Mouse (Mus musculus) heart, embryonic 14.5 days (tissue): Measurements from ENCODE around the gene Ntn5. TPM values are rescaled to one million over a fixed set of nuclear protein-coding genes. Genes with fewer than 3 reads are reported as not detected.

Experiments used
- ATAC-seq: fragments of 200-750 bp; cut with Nextera tagmentation; 2 replicates; pipeline ENCODE4 v1.8.0; 2017; ENCODE audit warnings: low read depth, moderate TSS enrichment; ENCODE audit not compliant: insufficient number of reproducible peaks, insufficient read depth, low FRiP score
- H3K27ac ChIP-seq, 2 experiments: fragments of 200-500 bp in 1 of 2; fragments of 300-500 bp in 1 of 2; sonication (generic) in 1 of 2; replicated peaks in 1 of 2; 2 replicates each; pipeline ENCODE4 v1.5.1; 2012 to 2014; ENCODE audit warnings: low read depth in 2 of 2, low read length in 2 of 2, control low read depth in 1 of 2, mild to moderate bottlenecking in 1 of 2, mixed read lengths in 1 of 2; ENCODE audit not compliant: control insufficient read depth in 1 of 2, insufficient read depth in 1 of 2
- H3K27me3 ChIP-seq: fragments of 300-500 bp; sonication (generic); 2 replicates; pipeline ENCODE4 v1.6.1; 2014; ENCODE audit warnings: mild to moderate bottlenecking, low read length, control low read depth; ENCODE audit not compliant: control insufficient read depth, insufficient read depth
- H3K36me3 ChIP-seq: fragments of 300-500 bp; sonication (generic); 2 replicates; pipeline ENCODE4 v1.6.1; 2014; ENCODE audit warnings: mild to moderate bottlenecking, control low read depth, low read length, mixed read lengths; ENCODE audit not compliant: control insufficient read depth, insufficient read depth
- H3K4me1 ChIP-seq, 2 experiments: fragments of 200-500 bp in 1 of 2; fragments of 300-500 bp in 1 of 2; sonication (generic) in 1 of 2; 2 replicates each; pipeline ENCODE4 v1.6.1; 2012 to 2014; ENCODE audit warnings: low read length in 2 of 2, control low read depth in 1 of 2, mixed read lengths in 1 of 2; ENCODE audit not compliant: control insufficient read depth in 2 of 2, insufficient read depth in 2 of 2
- H3K4me2 ChIP-seq: fragments of 300-500 bp; sonication (generic); 2 replicates; pipeline ENCODE4 v1.6.1; 2014; ENCODE audit warnings: mild to moderate bottlenecking, low read length
- H3K4me3 ChIP-seq, 2 experiments: fragments of 200-500 bp in 1 of 2; fragments of 300-500 bp in 1 of 2; sonication (generic) in 1 of 2; 2 replicates each; pipeline ENCODE4 v1.5.1; 2012 to 2014; ENCODE audit warnings: low read length in 2 of 2, mild to moderate bottlenecking in 2 of 2, control low read depth in 1 of 2, low read depth in 1 of 2, moderate library complexity in 1 of 2; ENCODE audit not compliant: control insufficient read depth in 1 of 2, insufficient read depth in 1 of 2
- H3K9ac ChIP-seq: fragments of 300-500 bp; sonication (generic); 2 replicates; pipeline ENCODE4 v1.6.1; 2014; ENCODE audit warnings: mild to moderate bottlenecking, low read length
- H3K9me3 ChIP-seq: fragments of 300-500 bp; sonication (generic); 2 replicates; pipeline ENCODE4 v1.6.1; 2016; ENCODE audit warnings: low read length, control low read depth; ENCODE audit not compliant: control insufficient read depth
- WGBS: fragments of 180-500 bp; shearing (Covaris S2); extraction: QIAGEN DNeasy Blood & Tissue Kit; methylation state at CpG from one replicate; pipeline ENCODE4 v1.1.7; 2014; 5-methylcytosine and 5-hydroxymethylcytosine counted together
- polyA plus RNA-seq: library from polyadenylated mRNA; unstranded; fragments of >200 nt; fragmentation: Nextera tagmentation; extraction: Ambion mirVana; gene quantifications from 2 replicates; pipeline ENCODE4 v1.2.1, GENCODE M21; 2014

Ntn5 gene
- not detected in 2 replicates for polyA plus RNA-seq

- Histone ChIP-seq H3K4me1 (peaks cover 5 to 15% of the 10 kb centered on the region in 2 experiments), H3K36me3 (no peaks in the 10 kb centered on the region), H3K27ac (no peak within 1 kb of the TSS), H3K9ac (no peak within 1 kb of the TSS), H3K27me3 (no peaks in the 10 kb centered on the region), H3K4me3 (no peak within 1 kb of the TSS), H3K4me2 (no peak within 1 kb of the TSS), H3K9me3 (no peaks in the 10 kb centered on the region)
- WGBS: 73% methylated on average over 7 of the region's 7 CpGs
- ATAC-seq: no peak
These were observed at the start of gene Ntn5 for GRCm38 (mm10) chr7:45683396-45684050. Gene Ntn5 (plus strand): TSS chr7:45684022.

- H3K27ac ChIP-seq: peak overlapping the region; percentile 65 to 77
These were observed 48.7 kb upstream of the Ntn5 start for GRCm38 (mm10) chr7:45634946-45635681.

DNA sequence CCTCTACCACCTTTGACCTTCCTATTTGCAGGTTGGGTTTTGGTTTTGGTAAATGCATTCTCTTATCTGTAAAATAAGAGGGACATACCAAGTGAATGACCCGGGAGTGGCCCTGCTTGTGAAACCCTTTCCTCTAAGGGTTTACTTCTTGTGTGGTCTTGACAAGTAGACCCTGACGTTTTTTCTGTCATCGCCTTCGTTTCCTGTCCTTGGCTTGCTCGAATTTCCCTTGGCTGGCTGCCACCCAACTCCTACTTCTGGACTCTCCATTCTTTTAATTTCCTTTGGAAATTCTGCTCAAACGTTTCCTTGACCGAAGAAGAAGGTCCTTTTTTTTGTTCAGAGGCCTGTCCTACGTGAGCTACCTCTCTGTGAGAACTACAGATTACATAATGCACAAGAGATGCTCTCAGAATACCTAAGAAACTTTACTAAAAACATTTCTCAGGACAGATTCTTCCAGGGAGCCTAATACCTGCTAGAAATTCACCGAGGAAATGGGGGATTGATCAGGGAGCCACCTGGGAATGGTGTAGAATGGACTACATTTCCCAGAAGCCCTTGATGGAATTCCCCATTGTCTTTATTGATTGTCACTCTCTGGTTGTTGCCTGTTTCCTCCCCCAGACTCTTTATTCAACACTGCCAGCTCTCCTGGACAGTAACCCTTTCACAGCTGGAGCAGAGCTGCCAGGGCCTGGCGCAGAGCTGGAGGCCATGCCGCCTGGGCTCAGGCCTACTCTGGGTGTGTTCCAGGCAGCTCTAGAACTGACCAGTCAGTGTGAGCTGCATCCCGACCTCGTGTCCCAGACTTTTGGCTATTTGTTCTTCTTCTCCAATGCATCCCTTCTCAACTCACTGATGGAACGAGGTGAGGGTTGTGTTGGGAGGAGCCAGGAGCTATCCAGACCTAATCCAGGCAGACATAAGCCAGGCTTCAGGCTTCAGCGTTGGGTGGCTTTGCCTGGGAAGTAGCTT is 47.8 kb upstream of the Ntn5 start:
- H3K27me3 ChIP-seq: no peaks in the 10 kb centered on the region
- ATAC-seq: no peak; the same call in 1 of the 2 replicates
- H3K4me3 ChIP-seq: no peak overlapping the region
- H3K4me2 ChIP-seq: no peak overlapping the region
- WGBS: 59% methylated on average over 15 of the region's 15 CpGs
- no peaks in the 10 kb centered on the region for H3K9me3 ChIP-seq
- peak overlapping the region; percentile 71 to 77 for H3K27ac ChIP-seq
- H3K36me3 ChIP-seq: peaks cover 24% of the 10 kb centered on the region
- H3K4me1 ChIP-seq: peaks cover 34 to 43% of the 10 kb centered on the region in 2 experiments
- H3K9ac ChIP-seq: no peak overlapping the region

More at GRCm38 (mm10) chr7:45634946-45635681, 48.7 kb upstream of the Ntn5 start:
- Histone ChIP-seq H3K9me3 (no peaks in the 10 kb centered on the region), H3K27me3 (no peaks in the 10 kb centered on the region), H3K9ac (no peak overlapping the region), H3K4me3 (no peak overlapping the region), H3K4me2 (no peak overlapping the region), H3K36me3 (peaks cover 24% of the 10 kb centered on the region), H3K4me1 (peaks cover 28 to 36% of the 10 kb centered on the region in 2 experiments)
- WGBS: 65% methylated on average over 11 of the region's 11 CpGs
- peak; percentile 3; the same call in 1 of the 2 replicates for ATAC-seq

DNA sequence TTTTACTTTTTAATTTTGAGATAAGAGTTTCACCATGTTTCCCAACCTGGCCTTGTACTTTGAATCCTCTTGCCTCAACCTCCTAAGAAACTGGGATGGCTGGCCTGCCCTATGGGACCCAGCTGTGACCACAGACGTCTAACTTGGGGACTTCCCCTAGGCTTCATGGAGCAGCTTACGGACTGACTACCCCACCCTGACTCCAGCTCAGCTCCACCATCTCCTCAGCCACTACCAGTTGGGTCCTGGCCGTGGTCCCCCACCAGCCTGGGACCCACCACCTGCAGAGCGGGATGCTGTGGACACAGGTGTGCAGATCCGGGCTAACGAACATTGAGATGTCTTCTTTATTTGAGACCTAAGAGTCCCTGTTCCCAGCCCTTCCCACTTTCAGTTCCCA is 46.1 kb upstream of the Ntn5 start:
- no peak for ATAC-seq
- H3K36me3 ChIP-seq: peaks cover 24% of the 10 kb centered on the region
- peaks cover 48 to 53% of the 10 kb centered on the region in 2 experiments for H3K4me1 ChIP-seq
- 93% methylated on average over 6 of the region's 6 CpGs for WGBS
- no peak overlapping the region for H3K4me3 ChIP-seq
- no peak overlapping the region for H3K27ac ChIP-seq
- H3K9ac ChIP-seq: no peak overlapping the region
- no peaks in the 10 kb centered on the region for H3K9me3 ChIP-seq
- H3K27me3 ChIP-seq: no peaks in the 10 kb centered on the region
- H3K4me2 ChIP-seq: no peak overlapping the region

DNA sequence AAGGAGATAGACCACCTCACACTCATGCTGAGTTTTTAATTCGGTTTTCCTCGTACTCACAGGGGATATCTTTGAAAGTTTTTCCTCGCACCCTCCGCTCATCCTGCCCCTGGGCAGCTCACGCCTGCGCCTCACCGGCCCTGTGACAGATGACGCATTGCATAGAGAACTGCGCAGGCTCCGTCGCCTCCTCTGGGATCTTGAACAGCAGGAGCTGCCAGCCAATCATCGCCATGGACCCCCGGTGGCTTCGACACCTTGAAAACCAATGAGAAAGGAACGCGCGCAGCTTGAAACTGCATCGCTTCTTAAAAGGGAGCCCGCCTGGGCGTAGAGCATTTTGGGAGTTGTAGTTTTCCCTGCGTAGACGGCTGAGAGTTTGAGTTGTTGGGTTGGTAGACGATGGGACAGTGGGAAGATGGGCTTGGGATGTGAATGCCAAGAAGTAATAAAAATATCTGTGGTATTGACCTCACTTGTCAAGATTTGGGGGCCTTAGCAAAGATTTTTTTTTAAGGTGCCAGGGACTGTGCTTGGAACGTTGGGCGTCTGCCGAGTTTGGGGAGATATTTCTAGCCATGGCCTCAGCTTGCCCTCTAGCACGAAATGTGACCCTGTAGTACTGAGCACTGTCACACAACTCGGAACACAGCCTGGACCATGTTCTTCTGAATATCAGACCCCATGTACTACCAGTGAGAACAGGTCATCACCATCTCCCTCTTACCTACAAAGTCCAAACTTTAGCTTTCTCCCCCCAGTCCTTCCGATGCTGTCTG is 45.0 kb upstream of the Ntn5 start:
- peaks cover 24% of the 10 kb centered on the region for H3K36me3 ChIP-seq
- WGBS: 25% methylated on average over 29 of the region's 29 CpGs
- no peak overlapping the region; a peak in 1 of 4 replicates for H3K27ac ChIP-seq
- H3K4me3 ChIP-seq: peak overlapping the region; percentile 15 to 22; a peak in 2 of 4 replicates
- peak overlapping the region; percentile 51 for H3K4me2 ChIP-seq
- no peaks in the 10 kb centered on the region for H3K27me3 ChIP-seq
- H3K9ac ChIP-seq: peak overlapping the region; percentile 39; the same call in 1 of the 2 replicates
- peaks cover 50 to 55% of the 10 kb centered on the region in 2 experiments for H3K4me1 ChIP-seq
- ATAC-seq: peak; percentile 71
- H3K9me3 ChIP-seq: no peaks in the 10 kb centered on the region

- no peak within 1 kb of the TSS for H3K4me2 ChIP-seq
- peaks cover 53 to 61% of the 10 kb centered on the region in 2 experiments for H3K4me1 ChIP-seq
- ATAC-seq: no peak
- H3K27me3 ChIP-seq: no peaks in the 10 kb centered on the region
- 0 out of 2 replicates have a peak within 1 kb of the TSS, but pooled peaks have one; percentile 16 for H3K9ac ChIP-seq
- H3K4me3 ChIP-seq: no peak within 1 kb of the TSS
- peak within 1 kb of the TSS in 1 of 2 experiments; percentile 61; a peak in 2 of 4 replicates for H3K27ac ChIP-seq
- WGBS: 38% methylated on average over 19 of the region's 19 CpGs
- H3K9me3 ChIP-seq: no peaks in the 10 kb centered on the region
- peaks cover 24% of the 10 kb centered on the region for H3K36me3 ChIP-seq
These were observed 44.2 kb upstream of the Ntn5 start, which contains the start of gene Mamstr for GRCm38 (mm10) chr7:45639561-45640027. Gene Mamstr (plus strand): TSS chr7:45639977.
